Mouse (Mus musculus) olfactory bulb, adult 2 months (tissue): ENCODE data around the gene Clec2g. TPM values are rescaled to one million over a fixed set of nuclear protein-coding genes. Genes with fewer than 3 reads are reported as not detected.
"Not testable (repeated sequence)": the region's sequence is repeated elsewhere in the genome, so short reads cannot be mapped to it uniquely, and the experiment has no call there.

ENCODE experiments used
- H3K27ac ChIP-seq: fragments of 200-500 bp; 2 replicates; pipeline ENCODE4 v1.5.1; 2012; ENCODE audit warnings: low read depth, low read length; ENCODE audit not compliant: insufficient read depth
- H3K4me1 ChIP-seq: fragments of 200-500 bp; 2 replicates; pipeline ENCODE4 v1.6.1; 2012; ENCODE audit warnings: low read length; ENCODE audit not compliant: control insufficient read depth, insufficient read depth
- H3K4me3 ChIP-seq: fragments of 200-500 bp; 2 replicates; pipeline ENCODE4 v1.5.1; 2012; ENCODE audit warnings: mild to moderate bottlenecking, low read depth, low read length, moderate library complexity; ENCODE audit not compliant: insufficient read depth
- CTCF ChIP-seq: fragments of 200-500 bp; IDR thresholded peaks from 2 replicates; pipeline ENCODE4 v1.5.1; 2012; ENCODE audit warnings: low read depth, mild to moderate bottlenecking, low read length, moderate library complexity; ENCODE audit not compliant: insufficient read depth
- POLR2A ChIP-seq: fragments of 200-500 bp; IDR thresholded peaks from 2 replicates; pipeline ENCODE4 v1.6.1; 2012; ENCODE audit warnings: mild to moderate bottlenecking, low read depth, low read length, moderate library complexity; ENCODE audit not compliant: insufficient read depth
- WGBS: fragments of 180-500 bp; shearing (Covaris S2); methylation state at CpG from one replicate; pipeline ENCODE4 v1.1.7; 2018; 5-methylcytosine and 5-hydroxymethylcytosine counted together
- polyA plus RNA-seq: library from polyadenylated mRNA; stranded (reverse); fragments of >200 nt; gene quantifications from 2 replicates; pipeline ENCODE4 v1.2.4, GENCODE M21; 2012; ENCODE audit warnings: low replicate concordance; ENCODE audit not compliant: missing spikeins, insufficient read depth, insufficient read length

Clec2g gene
- polyA plus RNA-seq, 1 experiment = not detected

GRCm38 (mm10) chr6:128994336-128994735, 60.2 kb downstream of the Clec2g start:
- Histone ChIP-seq H3K27ac (no peak overlapping the region), H3K4me3 (no peak overlapping the region), H3K4me1 (no peaks in the 10 kb centered on the region; the same call in 1 of the 2 replicates)
- no peak for TF ChIP-seq CTCF
- no peak for TF ChIP-seq POLR2A
- WGBS = 64% methylated on average over 4 of the region's 4 CpGs

- Histone ChIP-seq H3K4me1 (no peaks in the 10 kb centered on the region; the same call in 1 of the 2 replicates), H3K27ac (no peak overlapping the region), H3K4me3 (no peak overlapping the region)
- 57% methylated on average over 5 of the region's 5 CpGs for WGBS
- no peak for TF ChIP-seq POLR2A
- no peak for TF ChIP-seq CTCF
Observed at GRCm38 (mm10) chr6:128994742-128995141, 60.6 kb downstream of the Clec2g start.

- 93% methylated on average over 7 of the region's 7 CpGs for WGBS
- H3K4me1 ChIP-seq = no peaks in the 10 kb centered on the region; the same call in 1 of the 2 replicates
- no peak overlapping the region for H3K4me3 ChIP-seq
- TF ChIP-seq CTCF (no peak), POLR2A (no peak)
- H3K27ac ChIP-seq = no peak overlapping the region
Observed at GRCm38 (mm10) chr6:128995250-128996053, 61.3 kb downstream of the Clec2g start.

GRCm38 (mm10) chr6:128996054-128996767, 62.0 kb downstream of the Clec2g start:
- WGBS = 41% methylated on average over 3 of the region's 3 CpGs
- no peak overlapping the region for H3K27ac ChIP-seq
- TF ChIP-seq POLR2A (no peak), CTCF (no peak)
- H3K4me1 ChIP-seq = no peaks in the 10 kb centered on the region; the same call in 1 of the 2 replicates
- no peak overlapping the region for H3K4me3 ChIP-seq

- WGBS = 33% methylated on average over 13 of the region's 13 CpGs
- H3K4me3 ChIP-seq = peak overlapping the region; percentile 23; the same call in 1 of the 2 replicates
- H3K27ac ChIP-seq = no peak overlapping the region
- TF ChIP-seq CTCF (no peak), POLR2A (no peak)
- no peaks in the 10 kb centered on the region; the same call in 1 of the 2 replicates for H3K4me1 ChIP-seq
Observed at GRCm38 (mm10) chr6:128996768-128997442, 62.7 kb downstream of the Clec2g start.

- Histone ChIP-seq H3K27ac (no peak overlapping the region), H3K4me1 (no peaks in the 10 kb centered on the region; the same call in 1 of the 2 replicates), H3K4me3 (no peak overlapping the region)
- TF ChIP-seq CTCF = no peak
- no peak for TF ChIP-seq POLR2A
- WGBS = 87% methylated on average over 2 of the region's 2 CpGs
Observed at GRCm38 (mm10) chr6:129001392-129001791, 67.2 kb downstream of the Clec2g start.

GRCm38 (mm10) chr6:129008552-129008951, 74.4 kb downstream of the Clec2g start:
- Histone ChIP-seq H3K4me3 (no peak overlapping the region), H3K4me1 (no peaks in the 10 kb centered on the region), H3K27ac (no peak overlapping the region)
- WGBS = 91% methylated on average over 8 of the region's 8 CpGs
- TF ChIP-seq CTCF (no peak), POLR2A (no peak)

- WGBS = 87% methylated on average over 7 of the region's 7 CpGs
- not testable (repeated sequence) for H3K4me1 ChIP-seq, H3K27ac ChIP-seq, H3K4me3 ChIP-seq
Observed at GRCm38 (mm10) chr6:129009846-129010504, 75.8 kb downstream of the Clec2g start.
